Mouse (Mus musculus) embryo, embryonic 10.5 days (tissue): ENCODE results near the gene Gm42517.

ENCODE experiments used
- DNase-seq: peaks from one replicate; pipeline ENCODE4 v3.0.0-alpha.2; 2015; ENCODE audit warnings: low spot score

The Gm42517 gene

DNA sequence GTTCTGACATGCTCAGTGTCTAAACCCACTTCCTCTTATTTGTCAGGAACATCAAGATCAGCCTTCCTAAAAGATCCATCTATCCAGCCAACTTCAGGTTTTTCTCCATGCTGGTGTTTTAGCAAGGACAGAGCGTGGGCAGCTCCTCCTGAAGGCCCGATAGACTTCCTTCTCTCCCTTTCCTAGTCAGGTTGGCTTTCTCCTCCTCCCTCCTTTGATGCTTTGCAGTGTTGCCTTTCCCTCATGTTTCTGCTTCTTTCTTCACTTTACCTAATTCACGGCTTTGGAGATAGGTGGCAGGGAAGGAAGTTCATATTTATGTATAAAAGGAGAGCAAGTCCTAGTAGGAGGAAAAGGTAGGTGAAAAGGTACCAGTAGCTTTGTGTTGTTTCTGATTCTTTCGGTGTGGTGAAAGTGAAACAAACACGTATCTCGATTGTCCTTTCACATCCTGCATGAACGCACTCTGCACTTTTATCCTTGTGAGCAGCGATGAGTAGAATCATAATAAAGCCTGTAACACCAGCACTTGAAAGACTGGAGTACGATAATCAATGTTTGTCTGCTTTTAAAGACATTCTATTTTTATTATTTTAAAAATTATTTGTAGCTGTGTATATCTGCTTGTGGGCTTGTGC is 18.1 kb downstream of the Gm42517 start:
- DNase-seq: no peak

DNA sequence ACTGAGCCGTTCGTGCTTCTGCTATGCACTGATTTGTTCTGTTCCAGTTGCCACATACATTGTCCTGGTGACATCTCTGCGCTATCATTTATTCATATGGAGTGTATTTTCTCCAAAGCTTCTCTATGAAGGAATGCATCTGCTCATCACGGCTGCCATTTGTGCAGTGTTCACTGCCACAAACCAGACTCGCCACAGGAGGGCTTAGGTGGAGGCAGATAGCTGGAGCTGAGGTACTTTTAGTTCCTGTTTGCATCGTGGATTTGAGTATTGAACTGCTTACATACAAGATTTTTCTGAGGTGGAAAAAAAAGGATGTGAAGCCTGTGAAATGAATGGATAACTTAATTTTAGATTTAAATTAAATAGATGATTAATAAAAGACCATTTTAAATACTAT is 19.9 kb downstream of the Gm42517 start:
- DNase-seq: no peak

DNA sequence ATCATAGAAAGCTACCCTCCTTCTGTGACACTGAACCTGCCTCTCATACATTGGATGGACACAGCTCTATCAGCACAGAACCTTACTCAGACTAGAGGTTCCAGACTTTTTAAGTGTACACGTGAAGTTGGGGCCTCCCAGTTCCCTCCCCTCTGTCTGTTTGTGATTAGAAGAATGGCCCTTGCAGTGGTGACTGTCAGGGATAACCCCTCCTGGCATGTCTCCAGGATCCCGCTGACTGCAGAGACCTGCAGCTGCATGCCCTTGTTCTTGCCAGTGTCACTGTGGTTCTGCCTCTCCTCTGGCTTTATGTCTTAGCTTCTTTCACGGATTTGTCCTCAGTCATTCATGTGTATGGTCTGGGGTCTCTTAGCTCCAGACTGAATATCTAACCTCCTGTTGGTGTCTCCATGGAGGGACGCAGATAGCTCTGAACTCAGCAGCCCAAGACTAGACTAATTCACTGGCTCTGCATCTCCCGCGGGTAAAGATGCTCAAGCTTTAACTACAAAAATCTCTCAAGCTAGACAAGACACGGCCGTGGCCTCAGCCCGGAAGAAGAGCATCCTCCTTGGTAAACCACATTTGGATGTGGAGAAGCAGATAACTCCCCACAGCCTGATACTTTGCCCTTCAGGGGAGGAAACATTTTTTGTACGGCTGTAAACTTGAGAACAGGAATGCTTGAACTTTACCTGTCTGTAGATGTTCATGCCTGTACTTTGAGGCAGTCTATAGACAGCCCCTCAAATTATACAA is 22.2 kb downstream of the Gm42517 start:
- no peak for DNase-seq

DNA sequence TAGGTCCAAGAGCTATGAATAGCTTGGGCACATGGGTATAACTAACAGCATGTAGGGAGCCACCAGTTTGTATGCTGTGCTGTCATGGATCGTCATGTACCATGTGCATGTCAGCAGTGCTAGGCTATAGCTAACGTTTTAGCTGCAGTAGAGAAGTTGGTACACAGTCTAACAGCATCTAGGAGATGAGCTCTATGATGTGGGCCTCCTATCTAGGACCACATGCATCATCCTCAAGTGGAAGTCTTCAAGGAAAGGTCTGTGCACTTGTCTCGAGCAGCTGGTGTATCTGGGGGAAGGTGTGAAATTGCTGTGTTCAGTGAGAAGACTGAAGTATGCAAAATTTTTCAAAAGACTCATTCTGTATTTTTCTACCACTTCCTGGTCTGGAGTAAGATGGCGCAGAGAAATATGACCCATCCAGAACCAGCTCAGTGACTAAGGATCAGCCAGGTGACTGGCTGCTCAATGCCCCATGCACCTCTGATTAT is 24.0 kb downstream of the Gm42517 start:
- DNase-seq: no peak

DNA sequence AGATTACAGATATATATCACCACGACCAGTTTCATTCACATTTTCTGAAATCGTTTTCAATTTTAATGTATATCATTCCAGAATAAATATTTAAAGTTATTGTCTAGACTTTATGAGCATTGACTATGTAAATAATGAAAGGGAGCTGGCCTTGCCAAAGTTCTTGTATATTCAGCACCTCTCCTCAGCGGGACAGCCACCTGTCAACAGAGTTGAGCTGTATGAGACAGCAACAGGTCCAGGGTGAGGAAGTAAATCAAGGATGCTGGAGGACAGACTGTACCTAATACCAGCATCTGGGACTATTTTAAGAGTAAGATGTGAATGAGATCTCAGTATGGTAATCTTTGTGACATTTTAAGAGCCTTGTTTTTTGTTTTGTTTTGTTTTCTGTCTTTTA is 29.7 kb downstream of the Gm42517 start:
- DNase-seq: no peak

DNA sequence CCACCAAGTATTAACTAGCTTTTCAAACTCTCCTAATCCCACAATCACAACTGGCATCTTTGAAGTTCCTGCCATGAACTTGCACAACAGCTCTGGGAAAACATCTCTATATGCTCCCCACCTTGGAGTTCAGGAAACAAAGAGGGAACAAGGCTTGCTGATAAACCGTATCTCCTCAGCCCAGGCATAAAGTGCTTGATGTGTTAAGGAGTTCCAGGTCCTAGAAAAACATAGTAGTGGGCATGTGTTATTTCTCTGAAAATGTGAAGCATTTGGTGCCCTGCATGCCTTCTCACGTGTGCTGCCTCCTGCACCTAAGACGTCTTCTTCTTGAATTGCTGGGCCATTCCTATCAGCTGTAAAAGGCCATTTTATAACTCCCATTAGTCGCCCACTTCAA is 30.3 kb downstream of the Gm42517 start:
- DNase-seq: no peak

DNA sequence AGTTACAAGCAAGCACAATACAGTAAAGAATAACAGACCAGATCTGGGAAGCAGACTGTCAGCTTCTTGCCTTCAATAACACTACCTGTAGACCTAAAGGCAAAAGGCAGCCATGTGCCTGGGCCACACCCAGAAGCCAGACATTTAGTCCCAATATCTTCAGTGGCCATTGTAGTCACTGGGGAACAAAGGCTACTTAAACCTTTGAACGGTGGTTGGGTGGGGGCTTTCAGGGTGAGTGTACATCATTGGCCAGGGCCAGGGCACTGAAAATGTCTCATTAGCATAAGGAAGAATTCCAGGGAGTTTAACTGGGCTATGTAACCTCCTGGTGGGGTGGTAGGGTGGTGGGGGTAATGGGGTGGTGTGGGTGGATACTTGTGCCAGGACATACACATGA is 36.7 kb downstream of the Gm42517 start:
- DNase-seq: no peak
